Mouse (Mus musculus): ENCODE measurements at regions not wholly inside any gene's neighbourhood (a gene's known extent, or its start where the extent isn't known, plus 50 kb on each side); places are given as distances from the start of the nearest gene placed in this dataset.

GRCm38 (mm10) chr4:81498133-81498532 is 55.5 kb upstream of the Mpdz start:
- DNase-seq = no peak

- no peak for DNase-seq
Observed at GRCm38 (mm10) chr4:81492811-81493210, 50.2 kb upstream of the Mpdz start.

All from lung, postnatal 14 days (tissue).